Mouse (Mus musculus): ENCODE measurements around the gene Alox5. TPM values are rescaled to one million over a fixed set of nuclear protein-coding genes. Genes with fewer than 3 reads are reported as not detected.

Gene Alox5
- total RNA-seq, 2 experiments from 2014 or later = 1.7 to 2.6 TPM

DNA sequence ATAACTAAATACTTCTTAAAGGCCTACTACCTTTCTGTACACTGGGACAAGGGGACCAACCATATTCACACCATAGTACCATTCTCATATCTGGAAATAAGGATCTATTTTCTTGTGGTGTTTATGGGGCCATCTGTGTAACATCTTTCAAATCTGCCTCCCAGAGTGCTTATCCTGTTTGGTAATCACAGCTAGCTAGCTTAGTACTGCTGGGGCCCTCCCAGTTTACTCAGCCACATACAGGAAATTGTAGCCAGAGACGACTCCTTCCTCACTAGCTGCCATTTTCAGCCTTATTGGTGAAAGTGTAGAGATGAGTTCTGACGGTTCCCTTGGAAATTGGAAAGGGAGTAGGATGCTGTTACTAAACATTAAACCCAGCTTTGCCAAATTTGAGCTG, 79.4 kb downstream of the Alox5 start:
- intact Hi-C loops (cut with DNase I) = no loop called here
- Histone ChIP-seq H3K4me3 (no peak overlapping the region), H3K27ac (no peak overlapping the region)
- no peak for DNase-seq (ENCODE audit: extremely low spot score in 1 of 2, low spot score in 2 of 2)
- TF ChIP-seq CTCF (IDR thresholded peaks at IDR 0.05) = no peak

DNA sequence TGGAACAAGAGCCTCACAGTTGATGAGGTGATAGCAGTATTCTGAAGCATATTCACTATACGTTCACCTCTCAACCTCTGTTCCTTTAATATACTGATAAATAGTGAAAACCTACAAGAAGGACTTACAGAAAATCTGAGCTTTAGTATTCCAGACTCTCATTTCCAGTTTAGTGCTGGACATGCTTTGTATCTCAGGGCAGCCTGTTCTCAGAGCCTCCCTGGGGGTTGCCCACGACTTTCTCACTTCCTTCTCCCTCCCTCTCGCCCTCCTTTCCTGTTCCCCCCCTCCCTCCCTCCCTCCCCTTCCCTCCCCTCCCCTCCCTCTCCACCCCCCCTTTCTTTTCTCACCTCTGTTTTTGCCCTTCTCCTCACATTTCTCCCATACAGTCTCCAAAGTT, 80.8 kb downstream of the Alox5 start:
- intact Hi-C loops (cut with DNase I) = no loop called here
- no peak overlapping the region for H3K4me3 ChIP-seq
- no peak for DNase-seq (ENCODE audit: extremely low spot score in 1 of 2, low spot score in 2 of 2)
- TF ChIP-seq CTCF (IDR thresholded peaks at IDR 0.05) = no peak
- no peak overlapping the region for H3K27ac ChIP-seq

GRCm38 (mm10) chr6:116378892-116379291, 82.1 kb downstream of the Alox5 start:
- no peak for DNase-seq (ENCODE audit: extremely low spot score in 1 of 2, low spot score in 2 of 2)
- intact Hi-C loops (cut with DNase I) = no loop called here
- Histone ChIP-seq H3K4me3 (no peak overlapping the region), H3K27ac (no peak overlapping the region)
- no peak for TF ChIP-seq CTCF (IDR thresholded peaks at IDR 0.05)

DNA sequence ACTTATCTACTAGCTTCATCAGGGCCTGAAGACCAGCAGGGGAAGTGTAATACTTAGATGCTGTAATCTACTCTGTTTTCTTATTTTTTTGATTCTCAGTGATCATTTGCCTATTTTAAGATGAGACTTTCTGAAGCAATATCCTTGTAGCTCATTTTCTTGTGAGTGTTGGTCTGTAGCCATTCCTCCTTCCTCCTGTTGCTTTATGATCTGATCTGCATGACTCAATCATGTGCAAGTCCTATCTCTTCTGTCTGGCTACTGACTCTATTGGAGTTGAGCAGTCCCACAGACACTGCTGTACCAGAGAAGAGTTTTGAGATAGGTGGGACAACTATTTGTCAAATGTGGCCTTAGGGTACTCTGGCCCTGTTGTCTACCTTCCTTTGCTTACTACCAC, 86.4 kb downstream of the Alox5 start:
- DNase-seq (ENCODE audit: extremely low spot score in 1 of 2, low spot score in 2 of 2) = no peak
- intact Hi-C loops (cut with DNase I) = no loop called here
- TF ChIP-seq CTCF (IDR thresholded peaks at IDR 0.05) = no peak
- Histone ChIP-seq H3K4me3 (no peak overlapping the region), H3K27ac (no peak overlapping the region)

DNA sequence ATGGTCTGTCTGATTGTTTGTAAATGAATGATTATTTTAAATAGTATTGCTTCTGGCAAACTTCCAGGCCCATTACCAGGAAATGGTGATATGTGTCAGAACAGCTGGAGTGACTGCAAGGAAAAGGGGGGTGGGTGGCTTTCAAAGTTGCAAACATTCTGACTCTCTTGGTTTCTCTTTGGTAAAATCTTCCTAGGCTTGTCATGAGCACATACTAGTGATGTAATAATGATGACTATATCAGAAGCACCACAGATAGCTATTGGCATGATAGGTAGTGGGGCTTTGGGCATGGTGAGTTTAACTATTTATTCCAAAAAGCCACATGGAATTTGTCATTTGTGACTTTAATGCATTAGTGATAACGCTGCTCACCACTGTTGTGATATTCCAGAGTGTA, 86.8 kb downstream of the Alox5 start:
- DNase-seq (ENCODE audit: extremely low spot score in 1 of 2, low spot score in 2 of 2) = no peak
- no peak for TF ChIP-seq CTCF (IDR thresholded peaks at IDR 0.05)
- H3K27ac ChIP-seq = no peak overlapping the region
- intact Hi-C loops (cut with DNase I) = no loop called here
- no peak overlapping the region for H3K4me3 ChIP-seq

DNA sequence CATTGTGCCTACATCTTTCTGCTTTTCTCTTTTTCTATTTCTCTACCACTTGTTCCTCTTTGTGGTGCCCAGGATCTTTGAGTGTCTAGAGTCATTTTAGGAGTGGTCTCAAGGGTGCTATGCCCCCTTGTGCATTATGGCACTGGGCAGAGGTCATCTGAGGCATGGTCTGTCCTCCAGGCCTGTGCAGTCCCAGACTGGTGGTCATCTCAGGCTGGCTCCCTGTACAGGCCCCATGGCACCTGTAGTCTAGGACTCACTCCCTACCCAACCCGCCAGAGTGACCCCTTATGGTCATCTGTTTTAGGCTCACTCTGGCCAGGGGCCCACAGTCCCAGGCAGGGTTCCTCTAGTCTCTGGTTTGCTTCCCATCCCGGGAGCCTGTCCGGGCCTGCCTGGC, 89.5 kb downstream of the Alox5 start:
- intact Hi-C loops (cut with DNase I) = no loop called here

DNA sequence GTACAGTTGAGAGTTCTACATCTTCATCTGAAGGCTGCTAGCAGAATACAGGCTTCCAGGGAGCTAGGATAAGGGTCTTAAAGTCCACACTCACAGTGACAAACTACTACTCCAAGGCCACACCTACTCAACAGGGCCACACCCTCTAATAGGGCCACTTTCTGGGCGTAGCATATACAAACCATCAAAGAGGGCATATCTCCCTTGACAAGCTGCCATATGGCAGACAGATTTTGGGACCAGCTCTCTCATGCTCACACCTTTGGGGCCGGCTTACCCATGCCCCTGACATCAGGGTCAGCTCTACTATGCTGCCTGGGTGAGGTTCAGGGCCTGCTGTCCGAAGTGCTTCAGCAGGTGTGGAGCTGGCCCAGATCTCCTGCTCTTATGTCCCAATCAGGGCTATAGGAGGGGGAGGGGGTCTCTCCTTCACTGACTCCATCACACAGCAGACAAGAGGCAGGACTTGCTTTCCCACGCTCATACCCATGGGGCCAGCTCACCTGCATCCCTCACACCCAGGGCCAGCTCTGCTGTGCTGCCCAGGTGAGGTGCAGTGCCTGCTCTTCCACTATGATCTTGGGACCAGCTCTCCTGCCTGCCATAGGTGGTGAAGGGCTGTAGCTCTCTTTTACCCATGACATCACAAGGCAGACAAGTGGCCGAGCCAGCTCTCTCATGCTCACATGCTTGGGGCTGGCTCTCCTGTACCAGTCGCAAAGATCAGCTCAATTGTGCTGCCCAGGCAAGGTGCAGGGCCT, 90.6 kb downstream of the Alox5 start:
- DNase-seq (ENCODE audit: extremely low spot score in 1 of 2, low spot score in 2 of 2) = no peak
- intact Hi-C loops (cut with DNase I) = no loop called here
- no peak overlapping the region for H3K4me3 ChIP-seq
- TF ChIP-seq CTCF (IDR thresholded peaks at IDR 0.05) = no peak
- no peak overlapping the region for H3K27ac ChIP-seq

More for the DNA sequence above, 89.5 kb downstream of the Alox5 start:
- no peak for DNase-seq (ENCODE audit: extremely low spot score in 1 of 2, low spot score in 2 of 2)
- Histone ChIP-seq H3K27ac (no peak overlapping the region), H3K4me3 (no peak overlapping the region)
- TF ChIP-seq CTCF (IDR thresholded peaks at IDR 0.05) = no peak

GRCm38 (mm10) chr6:116369811-116370210, 91.2 kb downstream of the Alox5 start:
- DNase-seq (ENCODE audit: extremely low spot score in 1 of 2, low spot score in 2 of 2) = no peak
- Histone ChIP-seq H3K4me3 (no peak overlapping the region), H3K27ac (no peak overlapping the region)
- no peak for TF ChIP-seq CTCF (IDR thresholded peaks at IDR 0.05)
- intact Hi-C loops (cut with DNase I) = no loop called here

GRCm38 (mm10) chr6:116367971-116368370, 93.0 kb downstream of the Alox5 start:
- H3K4me3 ChIP-seq = no peak overlapping the region
- DNase-seq (ENCODE audit: extremely low spot score in 1 of 2, low spot score in 2 of 2) = no peak
- H3K27ac ChIP-seq = no peak overlapping the region
- TF ChIP-seq CTCF (IDR thresholded peaks at IDR 0.05) = no peak
- intact Hi-C loops (cut with DNase I) = no loop called here

DNA sequence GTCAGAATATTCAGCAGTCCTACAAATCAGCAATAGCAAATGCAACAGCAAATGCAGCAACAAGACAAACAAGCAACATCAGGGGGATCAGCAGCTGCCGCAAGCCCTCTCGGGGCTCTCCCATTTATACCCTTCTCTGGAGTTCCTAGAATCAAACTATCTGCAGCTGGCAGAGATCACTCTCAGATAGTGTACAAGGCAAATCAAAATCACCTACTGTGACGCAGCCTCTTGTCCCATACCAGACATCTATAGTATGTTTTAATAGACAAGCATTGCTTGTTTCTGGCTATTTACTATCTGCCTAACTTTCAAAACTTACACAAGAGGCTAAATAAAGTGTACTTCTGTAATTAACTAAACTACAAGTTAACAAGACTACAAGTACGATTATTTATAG, 99.0 kb downstream of the Alox5 start:
- Histone ChIP-seq H3K4me3 (no peak overlapping the region), H3K27ac (no peak overlapping the region)
- intact Hi-C loops (cut with DNase I) = no loop called here
- TF ChIP-seq CTCF (IDR thresholded peaks at IDR 0.05) = no peak
- no peak for DNase-seq (ENCODE audit: extremely low spot score in 1 of 2, low spot score in 2 of 2)

- no peak overlapping the region for H3K4me3 ChIP-seq
- intact Hi-C loops (cut with DNase I) = no loop called here
These were observed 99.5 kb downstream of the Alox5 start for GRCm38 (mm10) chr6:116361463-116361862.

More at GRCm38 (mm10) chr6:116361463-116361862, 99.5 kb downstream of the Alox5 start:
- no peak for TF ChIP-seq CTCF (IDR thresholded peaks at IDR 0.05)
- no peak for DNase-seq (ENCODE audit: extremely low spot score in 1 of 2, low spot score in 2 of 2)
- no peak overlapping the region for H3K27ac ChIP-seq

Other genes starting within 250 kb of the Alox5 start
- gene Zfand4, start 197.0 kb downstream of the Alox5 start, total RNA-seq (2021) = 10 to 100 TPM in 1 of 2 experiments, 1 to 10 TPM in 1; 7.3 to 12.3 TPM
- gene March8, start 123.2 kb downstream of the Alox5 start, total RNA-seq (2021) = 10 to 100 TPM; 45.5 to 49.5 TPM
- not detected for gene Olfr211, start 27.9 kb upstream of the Alox5 start, total RNA-seq (2021)
- gene Olfr212, start 45.3 kb upstream of the Alox5 start, total RNA-seq (2021) = not detected
- gene Olfr213, start 77.3 kb upstream of the Alox5 start, total RNA-seq (2021) = not detected
- gene Gm5580, start 90.0 kb upstream of the Alox5 start, total RNA-seq (2021) = 1 to 10 TPM; 1.6 TPM
- not detected for gene Olfr214, start 93.1 kb upstream of the Alox5 start, total RNA-seq (2021)
- gene Olfr215, start 123.0 kb upstream of the Alox5 start, total RNA-seq (2021) = not detected
- 10 to 100 TPM; 21.9 to 24.1 TPM for gene Zfp422, start 167.8 kb upstream of the Alox5 start, total RNA-seq (2021)
- 1 to 10 TPM; 1.8 to 2.0 TPM for gene Depp1, start 189.4 kb upstream of the Alox5 start, total RNA-seq (2021)
- gene Rassf4, start 212.8 kb upstream of the Alox5 start, total RNA-seq (2021) = 1 to 10 TPM; 4.5 to 6.0 TPM

Measured in left cerebral cortex, adult 2 months (tissue).